9 mouse cellular contexts compared by ENCODE assay signal in the genomic region with DNA sequence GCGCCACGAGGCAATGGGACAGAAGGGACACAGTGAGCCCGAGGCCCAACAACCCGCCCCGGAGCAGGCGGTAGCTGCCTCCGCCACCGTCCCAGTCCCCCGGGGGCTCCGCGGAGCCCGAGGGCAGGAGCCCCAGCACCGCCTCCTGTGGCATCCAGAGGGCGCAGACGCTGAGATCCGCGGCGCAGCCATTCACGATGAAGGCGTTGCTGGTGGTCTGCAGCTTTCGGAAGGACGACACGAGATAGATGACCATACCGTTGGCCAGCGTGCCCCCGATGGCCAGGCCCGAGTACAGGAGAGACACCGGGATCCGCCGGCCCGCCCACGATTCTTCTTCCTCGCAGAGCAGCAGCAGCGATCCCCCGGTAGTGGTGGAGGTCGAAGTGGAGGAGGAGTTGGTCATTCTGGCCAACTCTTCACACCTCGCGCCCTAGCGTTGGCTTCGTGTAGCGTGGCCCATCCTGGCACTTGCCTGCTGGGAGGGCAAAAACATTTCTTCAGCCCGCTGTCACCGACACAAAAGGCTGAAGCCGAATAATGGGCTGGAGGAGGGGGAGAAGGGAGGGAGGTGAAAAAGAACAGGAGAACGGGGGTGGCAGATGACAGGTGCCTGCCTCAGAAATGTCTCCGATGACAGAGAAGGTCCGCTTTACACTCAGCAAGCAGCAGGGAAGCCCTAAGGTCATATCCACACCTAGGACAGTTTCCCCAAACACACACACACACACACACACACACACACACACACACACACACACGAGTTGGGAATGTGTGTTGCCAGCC. TPM values are rescaled to one million over a fixed set of nuclear protein-coding genes. Genes with fewer than 3 reads are reported as not detected.
A peak's percentile ranks its signal among the peaks of the same experiment; 100 is the strongest.
DNase-seq lines count a peak whose midpoint lies in the region; ATAC-seq and TF ChIP-seq lines count a peak whose summit lies in the region.
"Had no signal": no experiment of that assay in that cellular context is flagged by ENCODE, and none has a peak within 500 bp of the region (broad histone marks: within the 10 kb centered on the region; RNA-seq: fewer than 3 reads in every experiment).

No protein-coding gene starts in this region.

- peak; percentile 90 for DNase-seq in heart, adult 11 months
- no peak for DNase-seq in heart, postnatal 25 days (ENCODE audit: low spot score)
- DNase-seq in WW6 (ENCODE audit: low read depth, low spot score) (peak; percentile 20), liver (peak; percentile 10)
- peak; percentile 74 for DNase-seq in hindbrain, embryonic 11.5 days (ENCODE audit: low spot score)
- DNase-seq in yolk sac, embryonic 10.5 days (ENCODE audit: low spot score) = peak; percentile 2

- H3K27ac ChIP-seq in forebrain, embryonic 12.5 days = no peak overlapping the region
- H3K27ac ChIP-seq in hindbrain, embryonic 11.5 days (ENCODE audit: low read depth, low read length) = no peak overlapping the region

- H3K9ac ChIP-seq in forebrain, embryonic 12.5 days = peak overlapping the region; percentile 61
- H3K9ac ChIP-seq in hindbrain, embryonic 11.5 days (ENCODE audit: low read depth, low read length) = no peak overlapping the region; the same call in 1 of the 2 replicates

- H3K4me3 ChIP-seq in forebrain, embryonic 12.5 days (replicated peaks) = peak overlapping the region; percentile 59
- H3K4me3 ChIP-seq in hindbrain, embryonic 11.5 days (ENCODE audit: low read depth, low read length) = peak overlapping the region; percentile 50
- no peak overlapping the region for H3K4me3 ChIP-seq in myocyte

- no peak for TF ChIP-seq POLR2A in myocyte (IDR thresholded peaks at IDR 0.05; ENCODE audit: insufficient read length, low read depth)

- peaks cover 24% of the 10 kb centered on the region for H3K4me1 ChIP-seq in forebrain, embryonic 12.5 days
- H3K4me1 ChIP-seq in hindbrain, embryonic 11.5 days (replicated peaks; ENCODE audit: control insufficient read depth, insufficient read depth, low read length) = peaks cover 8% of the 10 kb centered on the region

- intact Hi-C loops in heart, postnatal 25 days (cut with DNase I) = no loop called here

- H3K4me2 ChIP-seq in forebrain, embryonic 12.5 days = peak overlapping the region; percentile 100
- H3K4me2 ChIP-seq in hindbrain, embryonic 11.5 days (replicated peaks; ENCODE audit: low read depth, low read length) = peak overlapping the region; percentile 98
- H3K4me2 ChIP-seq in myocyte (ENCODE audit: low read depth) = peak overlapping the region; percentile 62

- peak; percentile 57 for ATAC-seq in forebrain, embryonic 12.5 days (ENCODE audit: low FRiP score)
- peak; percentile 62 for ATAC-seq in hindbrain, embryonic 11.5 days (ENCODE audit: low FRiP score)

- peaks cover 65% of the 10 kb centered on the region for H3K27me3 ChIP-seq in forebrain, embryonic 12.5 days
- peaks cover 25% of the 10 kb centered on the region for H3K27me3 ChIP-seq in hindbrain, embryonic 11.5 days (ENCODE audit: control insufficient read depth, insufficient read depth, low read length)
- peaks cover 17% of the 10 kb centered on the region for H3K27me3 ChIP-seq in myocyte (ENCODE audit: control insufficient read depth, insufficient read depth, insufficient read length)

- no peaks in the 10 kb centered on the region for H3K79me2 ChIP-seq in myocyte (ENCODE audit: control insufficient read depth, insufficient read depth)

- H3ac ChIP-seq in myocyte (ENCODE audit: control insufficient read depth, insufficient read length) = no peak overlapping the region

- no peaks in the 10 kb centered on the region for H3K36me3 ChIP-seq in forebrain, embryonic 12.5 days (replicated peaks)
- no peaks in the 10 kb centered on the region for H3K36me3 ChIP-seq in hindbrain, embryonic 11.5 days (ENCODE audit: control insufficient read depth, insufficient read depth, low read length)
- H3K36me3 ChIP-seq in myocyte (ENCODE audit: control insufficient read depth, insufficient read depth) = no peaks in the 10 kb centered on the region
- H3K36me3 ChIP-seq: G1E had no signal

- no peaks in the 10 kb centered on the region for H3K9me3 ChIP-seq in forebrain, embryonic 12.5 days
- no peaks in the 10 kb centered on the region for H3K9me3 ChIP-seq in hindbrain, embryonic 11.5 days (ENCODE audit: control insufficient read depth, low read length)
- H3K9me3 ChIP-seq: G1E had no signal

- WGBS in forebrain, embryonic 12.5 days = under 1% methylated on average over 48 of the region's 48 CpGs
- WGBS in hindbrain, embryonic 11.5 days = under 1% methylated on average over 47 of the region's 48 CpGs

TF ChIP-seq in myocyte, 11 proteins besides CTCF, POLR2A, EP300 and RAD21:
- TF ChIP-seq MYOG (IDR thresholded peaks at IDR 0.05; ENCODE audit: control insufficient read depth in 1 of 3, insufficient read depth in 1 of 3, insufficient read length in 2 of 3, low read depth in 2 of 3) = no peak
- no peak for TF ChIP-seq MYOD1 (IDR thresholded peaks at IDR 0.05; ENCODE audit: control insufficient read depth in 1 of 3, insufficient read length in 2 of 3, low read depth in 2 of 3)
- TF ChIP-seq USF1 (IDR thresholded peaks at IDR 0.05; ENCODE audit: low read depth) = no peak
- TF ChIP-seq REST (IDR thresholded peaks at IDR 0.05; ENCODE audit: insufficient read depth, insufficient read length) = no peak
- no peak for TF ChIP-seq TCF3 (IDR thresholded peaks at IDR 0.05; ENCODE audit: insufficient read length, low read depth)
- no peak for TF ChIP-seq SRF (IDR thresholded peaks at IDR 0.05; ENCODE audit: control insufficient read depth, insufficient read length, low read depth)
- no peak for TF ChIP-seq MAX (IDR thresholded peaks at IDR 0.05; ENCODE audit: low read depth)
- no peak for TF ChIP-seq TCF12 (IDR thresholded peaks at IDR 0.05; ENCODE audit: insufficient read depth, poor library complexity, severe bottlenecking)
- TF ChIP-seq E2F4 (IDR thresholded peaks at IDR 0.05; ENCODE audit: insufficient read depth) = no peak
- TF ChIP-seq POLR2AphosphoS2 (IDR thresholded peaks at IDR 0.05; ENCODE audit: insufficient read length, low read depth) = no peak
- no peak for TF ChIP-seq CEBPB (IDR thresholded peaks at IDR 0.05; ENCODE audit: insufficient read depth, poor library complexity, severe bottlenecking)

RNA-seq across cellular contexts. Expression of gene Gpr88, which starts 0.9 kb away (rescaled TPM):
- under 1 TPM in 1 of 2 experiments, not detected in 1; 0.75 TPM for total RNA-seq in heart, postnatal 25 days (2021)
- 1.5 and 3.2 TPM in 2 replicates for polyA plus RNA-seq in forebrain, embryonic 12.5 days (2016; fragmentation: Nextera tagmentation; extraction: Ambion mirVana)
- polyA plus RNA-seq in hindbrain, embryonic 11.5 days (2014; fragmentation: Nextera tagmentation; extraction: Ambion mirVana) = 0.54 and 0.93 TPM in 2 replicates
- polyA plus RNA-seq in myocyte (2012; fragmentation: generic; extraction: Trizol) = not detected
- polyA plus RNA-seq: G1E had no signal
